8 mouse cellular contexts compared by ENCODE assay signal in genomic region chr4:45971806-45972447, GRCm38 (mm10). TPM values are rescaled to one million over a fixed set of nuclear protein-coding genes. Genes with fewer than 3 reads are reported as not detected.
DNase-seq lines count a peak whose midpoint lies in the region; ATAC-seq lines count a peak whose summit lies in the region.

No protein-coding gene starts in this region.

- ATAC-seq in hindbrain, embryonic 11.5 days (ENCODE audit: low FRiP score), result peak; percentile 98

- DNase-seq in MN1 (ENCODE audit: low spot score), result peak; percentile 96
- DNase-seq in cerebellum, adult 9-10 months, result peak; percentile 97
- DNase-seq in frontal cortex, adult 2 months (ENCODE audit: extremely low spot score in 1 of 2, low spot score in 1 of 2), result peak; percentile 94 to 99
- DNase-seq in hindbrain, embryonic 11.5 days (ENCODE audit: low spot score), result peak; percentile 98
- peak; percentile 97 for DNase-seq in layer of hippocampus, postnatal 14 days (ENCODE audit: low spot score in 2 of 2)
- peak; percentile 100 for DNase-seq in lung, postnatal 14 days
- peak; percentile 93 for DNase-seq in retina, adult 2 months (ENCODE audit: low read depth, low spot score)
- DNase-seq in thymus, postnatal 36 days, result peak; percentile 84 to 87

- H3K4me3 ChIP-seq in hindbrain, embryonic 11.5 days (ENCODE audit: low read depth, low read length), result peak overlapping the region; percentile 85

- no peak overlapping the region for H3K27ac ChIP-seq in hindbrain, embryonic 11.5 days (ENCODE audit: low read depth, low read length)

- no peaks in the 10 kb centered on the region for H3K9me3 ChIP-seq in hindbrain, embryonic 11.5 days (ENCODE audit: control insufficient read depth, low read length)

- H3K36me3 ChIP-seq in hindbrain, embryonic 11.5 days (ENCODE audit: control insufficient read depth, insufficient read depth, low read length), result no peaks in the 10 kb centered on the region

- peaks cover 6% of the 10 kb centered on the region for H3K4me1 ChIP-seq in hindbrain, embryonic 11.5 days (replicated peaks; ENCODE audit: control insufficient read depth, insufficient read depth, low read length)

- H3K4me2 ChIP-seq in hindbrain, embryonic 11.5 days (replicated peaks; ENCODE audit: low read depth, low read length), result peak overlapping the region; percentile 90

- H3K9ac ChIP-seq in hindbrain, embryonic 11.5 days (ENCODE audit: low read depth, low read length), result peak overlapping the region; percentile 63

- peaks cover 8% of the 10 kb centered on the region for H3K27me3 ChIP-seq in hindbrain, embryonic 11.5 days (ENCODE audit: control insufficient read depth, insufficient read depth, low read length)

- 5% methylated on average over 46 of the region's 51 CpGs for WGBS in hindbrain, embryonic 11.5 days

RNA-seq across cellular contexts. Expression of gene Tdrd7, which starts 6.8 kb away (rescaled TPM):
- polyA plus RNA-seq in frontal cortex, adult 2 months (2012; rRNA removed), result 28.2 and 30.7 TPM in 2 replicates
- 11.7 and 12.1 TPM in 2 replicates for polyA plus RNA-seq in hindbrain, embryonic 11.5 days (2014; fragmentation: Nextera tagmentation; extraction: Ambion mirVana)
- 10 to 100 TPM; 25.9 to 26.2 TPM for total RNA-seq in layer of hippocampus, postnatal 14 days (2021)
